Mouse (Mus musculus): ENCODE measurements around the gene Fsd1l.

GRCm38 (mm10) chr4:53749831-53750230 lies 118.6 kb downstream of the Fsd1l start:
- TF ChIP-seq CTCF (IDR thresholded peaks at IDR 0.05; ENCODE audit: extremely low read depth, insufficient read depth, low read length) (no peak), POLR2A (IDR thresholded peaks at IDR 0.05; ENCODE audit: extremely low read depth, insufficient read depth, low read length) (no peak)
